ENCODE assay signal across 10 mouse cellular contexts in the genomic region with DNA sequence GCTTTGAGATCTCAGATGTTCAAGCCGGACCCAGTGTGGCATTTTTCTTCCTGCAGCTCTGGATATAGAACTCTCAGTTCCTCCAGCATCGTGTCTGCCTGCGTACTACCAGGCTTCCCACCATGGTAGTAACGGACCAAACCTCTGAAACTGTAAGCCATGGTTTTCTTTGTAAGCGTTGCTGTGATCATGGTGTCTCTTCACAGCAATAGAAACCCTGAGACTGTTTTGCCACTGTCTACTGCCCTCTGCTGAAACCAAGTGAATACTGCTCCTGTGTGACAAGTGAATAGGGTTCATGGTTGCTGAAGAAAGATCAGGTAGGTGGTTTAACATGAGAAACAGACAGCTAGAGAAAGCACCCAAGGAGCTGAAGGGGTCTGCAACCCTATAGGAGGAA. TPM values are rescaled to one million over a fixed set of nuclear protein-coding genes. Genes with fewer than 3 reads are reported as not detected.
DNase-seq lines count a peak whose midpoint lies in the region; ATAC-seq and TF ChIP-seq lines count a peak whose summit lies in the region.
"Had no signal": no experiment of that assay in that cellular context is flagged by ENCODE, and none has a peak within 500 bp of the region (broad histone marks: within the 10 kb centered on the region; RNA-seq: fewer than 3 reads in every experiment).

No protein-coding gene starts in this region.

- no peak overlapping the region for H3K27ac ChIP-seq in cerebellum, adult 2 months (ENCODE audit: insufficient read depth, low read length)
- H3K27ac ChIP-seq in neural tube, embryonic 11.5 days (ENCODE audit: low read depth, low read length): no peak overlapping the region
- no peak overlapping the region for H3K27ac ChIP-seq in neural tube, embryonic 15.5 days (replicated peaks)
- H3K27ac ChIP-seq: heart, embryonic 15.5 days; midbrain, embryonic 12.5 days had no signal

- 58% methylated on average over 5 of the region's 5 CpGs for WGBS in cerebellum, adult 2 months
- 64% methylated on average over 5 of the region's 5 CpGs for WGBS in neural tube, embryonic 11.5 days
- WGBS in neural tube, embryonic 15.5 days: 59% methylated on average over 5 of the region's 5 CpGs

- no peak for ATAC-seq in neural tube, embryonic 11.5 days (ENCODE audit: insufficient read depth, low FRiP score, low TSS enrichment)
- ATAC-seq in neural tube, embryonic 15.5 days (ENCODE audit: low FRiP score): no peak
- ATAC-seq in common myeloid progenitor, adult 5-6 weeks (replicated peaks; ENCODE audit: low read depth, poor library complexity, severe bottlenecking): peak; percentile 82

- no peak for TF ChIP-seq POLR2A in cerebellum, adult 2 months (IDR thresholded peaks at IDR 0.05; ENCODE audit: borderline replicate concordance, insufficient read depth, low read length)

- H3K9ac ChIP-seq in neural tube, embryonic 11.5 days (ENCODE audit: low read length): no peak overlapping the region
- no peak overlapping the region for H3K9ac ChIP-seq in neural tube, embryonic 15.5 days (replicated peaks)
- H3K9ac ChIP-seq: heart, embryonic 15.5 days; midbrain, embryonic 12.5 days had no signal

- no peak overlapping the region for H3K4me3 ChIP-seq in cerebellum, adult 2 months (replicated peaks; ENCODE audit: insufficient read depth, low read depth, low read length)
- H3K4me3 ChIP-seq in neural tube, embryonic 11.5 days (ENCODE audit: low read depth, low read length): no peak overlapping the region
- no peak overlapping the region for H3K4me3 ChIP-seq in neural tube, embryonic 15.5 days (replicated peaks)
- H3K4me3 ChIP-seq: heart, embryonic 15.5 days; midbrain, embryonic 12.5 days had no signal

- no peaks in the 10 kb centered on the region for H3K9me3 ChIP-seq in neural tube, embryonic 11.5 days (ENCODE audit: control insufficient read depth, low read length)
- H3K9me3 ChIP-seq in neural tube, embryonic 15.5 days (replicated peaks): no peaks in the 10 kb centered on the region
- H3K9me3 ChIP-seq: heart, embryonic 15.5 days; midbrain, embryonic 12.5 days had no signal

- no peaks in the 10 kb centered on the region for H3K36me3 ChIP-seq in neural tube, embryonic 11.5 days (ENCODE audit: control insufficient read depth, insufficient read depth, low read length)
- H3K36me3 ChIP-seq in neural tube, embryonic 15.5 days: no peaks in the 10 kb centered on the region
- H3K36me3 ChIP-seq: heart, embryonic 15.5 days; midbrain, embryonic 12.5 days had no signal

- no peaks in the 10 kb centered on the region for H3K4me1 ChIP-seq in cerebellum, adult 2 months (ENCODE audit: control insufficient read depth, insufficient read depth, low read length)
- H3K4me1 ChIP-seq in neural tube, embryonic 11.5 days (ENCODE audit: control insufficient read depth, insufficient read depth, low read length): no peaks in the 10 kb centered on the region
- no peaks in the 10 kb centered on the region for H3K4me1 ChIP-seq in neural tube, embryonic 15.5 days
- H3K4me1 ChIP-seq: heart, embryonic 15.5 days; midbrain, embryonic 12.5 days had no signal

- H3K27me3 ChIP-seq in cerebellum, adult 2 months (ENCODE audit: control insufficient read depth, insufficient read depth, low read length): no peaks in the 10 kb centered on the region
- H3K27me3 ChIP-seq in neural tube, embryonic 11.5 days (ENCODE audit: control insufficient read depth, insufficient read depth, low read length): no peaks in the 10 kb centered on the region
- no peaks in the 10 kb centered on the region; the same call in 1 of the 2 replicates for H3K27me3 ChIP-seq in neural tube, embryonic 15.5 days (replicated peaks)
- H3K27me3 ChIP-seq: midbrain, embryonic 12.5 days had no signal

- DNase-seq in cerebellum, adult 2 months: peak in 1 of 2 experiments; percentile 14
- DNase-seq in cerebellum, adult 11-12 months: no peak
- peak; percentile 20 for DNase-seq in neural tube, embryonic 11.5 days (ENCODE audit: low spot score)
- peak; percentile 28 to 56 for DNase-seq in kidney, postnatal 4 days
- DNase-seq in naive thymus-derived CD4-positive, alpha-beta T cell, adult 2 months (ENCODE audit: low read depth): peak; percentile 36
- no peak for DNase-seq in urinary bladder, postnatal 4 days (ENCODE audit: low spot score in 2 of 2)

- TF ChIP-seq CTCF in cerebellum, adult 2 months (IDR thresholded peaks at IDR 0.05; ENCODE audit: borderline replicate concordance, insufficient read depth, low read depth, low read length): peak; percentile 42; the same call in 1 of the 2 replicates

- no peak overlapping the region for H3K4me2 ChIP-seq in neural tube, embryonic 11.5 days (ENCODE audit: low read depth)
- H3K4me2 ChIP-seq in neural tube, embryonic 15.5 days: no peak overlapping the region
- H3K4me2 ChIP-seq: heart, embryonic 15.5 days; midbrain, embryonic 12.5 days had no signal

RNA-seq across cellular contexts. Expression of gene Fcgr2b, which starts 16.2 kb away (rescaled TPM):
- 2.0 and 2.4 TPM in 2 replicates for polyA plus RNA-seq in cerebellum, adult 2 months (2012; rRNA removed)
- 0.16 TPM in 1 of 2 replicates, not detected in the other for polyA plus RNA-seq in neural tube, embryonic 11.5 days (2014; fragmentation: Nextera tagmentation; extraction: Ambion mirVana)
- 1.1 and 3.2 TPM in 2 replicates for polyA plus RNA-seq in neural tube, embryonic 15.5 days (2015; fragmentation: Nextera tagmentation; extraction: Ambion mirVana)
- total RNA-seq in common myeloid progenitor, adult 5-6 weeks (2017): 27.5 and 30.1 TPM in 2 replicates

RNA-seq across cellular contexts. Expression of gene Fcgr4, which starts 26.2 kb away (rescaled TPM):
- polyA plus RNA-seq in cerebellum, adult 2 months (2012; rRNA removed): 0.18 and 0.22 TPM in 2 replicates
- 0.19 and 0.26 TPM in 2 replicates for polyA plus RNA-seq in neural tube, embryonic 11.5 days (2014; fragmentation: Nextera tagmentation; extraction: Ambion mirVana)
- polyA plus RNA-seq in neural tube, embryonic 15.5 days (2015; fragmentation: Nextera tagmentation; extraction: Ambion mirVana): 0.40 and 0.95 TPM in 2 replicates
- 1.6 TPM in 1 of 2 replicates, not detected in the other for total RNA-seq in common myeloid progenitor, adult 5-6 weeks (2017)

Comparison
In these comparisons a context has a peak if more than half of its experiments do, and no peak if none do; other contexts are left out.
1. DNase-seq: peak in neural tube, embryonic 11.5 days (single experiment), kidney, postnatal 4 days (2 of 2) and naive thymus-derived CD4-positive, alpha-beta T cell, adult 2 months (single experiment); none in cerebellum, adult 11-12 months (single experiment) and urinary bladder, postnatal 4 days (0 of 2).